Mouse (Mus musculus): ENCODE data around the gene Sel1l. TPM values are rescaled to one million over a fixed set of nuclear protein-coding genes. Genes with fewer than 3 reads are reported as not detected.

The Sel1l gene
- polyA plus RNA-seq, 1 experiment from 2014 or later = 73.1 TPM

DNA sequence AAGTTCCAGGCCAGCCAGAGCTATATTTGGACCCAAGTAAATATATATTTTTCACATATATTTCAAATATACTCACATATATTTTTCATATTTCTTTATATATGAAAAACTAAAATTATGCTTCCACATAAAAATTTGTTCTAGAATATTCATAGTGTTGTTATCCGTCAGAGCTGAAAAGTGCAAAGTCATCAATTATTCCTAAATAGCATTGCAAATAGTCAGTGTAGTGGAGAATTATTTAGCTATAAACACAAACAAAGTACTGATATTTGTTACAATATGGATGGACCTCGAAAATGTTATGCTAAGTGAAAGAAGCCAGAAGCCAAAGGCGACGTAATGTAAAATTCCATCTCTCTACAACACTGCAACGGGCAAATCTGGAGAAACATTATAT is 67.5 kb downstream of the Sel1l start:
- no peaks in the 10 kb centered on the region for H3K27me3 ChIP-seq
- in situ Hi-C loops (cut with MboI; ENCODE audit: low pct_unique_long_range_greater_than_20kb) = loop anchor here (5.0 to 25.0 kb wide), 2 partner anchors 34 to 369 kb away; no protein-coding TSS in a partner anchor
- no peak for TF ChIP-seq CTCF (IDR thresholded peaks at IDR 0.05)
- ChIA-PET POLR2A (interaction anchor here (0.6 kb wide), 1 partner anchor 190 kb away, joined by 3 read pairs; no protein-coding TSS in a partner anchor), CTCF (interaction anchor here (1.9 to 2.6 kb wide), 2 partner anchors 8 to 41 kb away, joined by 5 to 7 read pairs; partner anchors contain the start of gene Ston2)
- ATAC-seq (no peak), DNase-seq (ENCODE audit: low read depth, low spot score) (no peak)

GRCm38 (mm10) chr12:91780531-91780930 is 68.4 kb downstream of the Sel1l start:
- in situ Hi-C loops (cut with MboI; ENCODE audit: low pct_unique_long_range_greater_than_20kb) = loop anchor here (5.0 to 25.0 kb wide), 2 partner anchors 33 to 368 kb away; no protein-coding TSS in a partner anchor
- no peaks in the 10 kb centered on the region for H3K27me3 ChIP-seq
- no peak for ATAC-seq
- no peak for TF ChIP-seq CTCF (IDR thresholded peaks at IDR 0.05)
- CTCF ChIA-PET = interaction anchor here (0.8 to 2.6 kb wide), 3 partner anchors 9 to 40 kb away, joined by 3 to 7 read pairs (median 5); partner anchors contain the start of gene Ston2
- DNase-seq (ENCODE audit: low read depth, low spot score) = no peak
- POLR2A ChIA-PET = no interaction called here

- ChIA-PET POLR2A (interaction anchor here (1.3 to 1.9 kb wide), 2 partner anchors 30 to 72 kb away, joined by 4 to 6 read pairs; no protein-coding TSS in a partner anchor), CTCF (interaction anchor here (1.0 to 1.5 kb wide), 6 partner anchors 9 to 138 kb away, joined by 3 to 4 read pairs (median 3); partner anchors contain the start of gene Ston2)
- no peak for TF ChIP-seq CTCF (IDR thresholded peaks at IDR 0.05)
- no peak for DNase-seq (ENCODE audit: low read depth, low spot score)
- no peaks in the 10 kb centered on the region for H3K27me3 ChIP-seq
- peak; percentile 95 for ATAC-seq
- in situ Hi-C loops (cut with MboI; ENCODE audit: low pct_unique_long_range_greater_than_20kb) = loop anchor here (25.0 kb wide), 1 partner anchor 367 kb away; no protein-coding TSS in a partner anchor
Measured at GRCm38 (mm10) chr12:91779004-91779365, 70.0 kb downstream of the Sel1l start.

DNA sequence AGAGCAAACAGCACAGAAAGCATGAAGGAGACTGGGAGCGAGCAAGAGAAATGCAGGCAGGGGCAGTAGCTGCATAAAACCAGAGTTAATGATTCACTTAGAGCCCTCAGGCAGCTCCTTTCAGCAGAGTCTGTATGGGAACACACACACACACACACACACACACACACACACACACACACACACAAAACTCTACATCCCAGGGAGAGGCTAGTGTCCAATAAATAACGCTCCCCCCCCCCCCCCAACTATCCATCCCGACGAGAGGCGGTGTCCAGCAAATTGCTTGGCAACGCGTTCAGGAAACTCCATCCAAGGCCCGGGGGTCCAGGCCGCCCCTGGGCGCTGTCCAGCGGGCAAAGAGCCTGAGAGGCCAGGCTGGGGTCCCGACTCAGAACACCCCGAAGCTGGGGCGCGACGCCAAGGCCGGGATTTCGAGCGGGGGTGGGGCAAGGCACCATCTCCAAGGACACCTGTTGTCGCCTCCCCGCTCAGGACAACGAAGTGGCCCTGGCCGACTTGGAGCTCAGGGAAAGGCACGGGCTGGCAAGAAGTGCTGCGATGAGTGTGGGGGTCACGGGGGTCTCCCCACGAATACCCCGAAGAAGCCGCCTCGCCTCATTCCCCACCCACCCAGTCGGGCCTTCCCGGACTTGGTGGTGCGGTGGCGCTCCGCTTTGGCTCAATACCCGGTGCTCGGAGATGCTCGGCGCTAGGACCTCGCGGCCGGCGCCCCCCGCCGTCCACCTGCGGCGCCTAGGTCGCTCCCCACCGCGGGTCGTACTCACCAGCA is 70.5 kb downstream of the Sel1l start:
- no peaks in the 10 kb centered on the region for H3K27me3 ChIP-seq
- TF ChIP-seq CTCF (IDR thresholded peaks at IDR 0.05) = no peak
- in situ Hi-C loops (cut with MboI; ENCODE audit: low pct_unique_long_range_greater_than_20kb) = loop anchor here (25.0 kb wide), 1 partner anchor 366 kb away; no protein-coding TSS in a partner anchor
- peak; percentile 51 for ATAC-seq
- no peak for DNase-seq (ENCODE audit: low read depth, low spot score)
- POLR2A ChIA-PET = interaction anchor here (1.3 to 1.9 kb wide), 2 partner anchors 29 to 71 kb away, joined by 4 to 6 read pairs; no protein-coding TSS in a partner anchor
- CTCF ChIA-PET = interaction anchor here (1.0 to 1.5 kb wide), 7 partner anchors 9 to 138 kb away, joined by 3 to 4 read pairs (median 3); partner anchors contain the start of gene Ston2

DNA sequence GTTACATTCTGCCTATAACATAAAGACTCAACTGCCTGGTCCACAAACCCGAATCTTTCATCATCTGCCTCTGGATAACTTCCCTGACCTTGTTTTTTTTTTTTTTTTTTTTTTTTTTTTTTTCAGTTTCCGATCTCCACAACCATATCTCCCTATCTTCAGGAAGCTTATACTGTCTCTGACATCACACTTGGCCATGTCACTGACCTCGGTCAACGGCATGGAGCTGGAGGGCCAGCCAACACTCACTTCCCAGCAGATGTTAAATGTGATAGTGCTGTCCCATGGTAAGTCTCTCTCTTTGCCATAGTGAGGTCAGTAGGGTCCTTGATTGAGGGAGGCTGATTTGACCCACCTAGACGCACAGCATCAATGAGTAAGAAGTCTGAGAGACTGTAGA is 72.6 kb downstream of the Sel1l start:
- no peak for DNase-seq (ENCODE audit: low read depth, low spot score)
- no peak for TF ChIP-seq CTCF (IDR thresholded peaks at IDR 0.05)
- H3K27me3 ChIP-seq = no peaks in the 10 kb centered on the region
- POLR2A ChIA-PET = interaction anchor here (0.7 to 0.9 kb wide), 2 partner anchors 30 to 36 kb away, joined by 3 to 7 read pairs; no protein-coding TSS in a partner anchor
- no peak for ATAC-seq
- in situ Hi-C loops (cut with MboI; ENCODE audit: low pct_unique_long_range_greater_than_20kb) = loop anchor here (25.0 kb wide), 1 partner anchor 364 kb away; no protein-coding TSS in a partner anchor
- CTCF ChIA-PET = no interaction called here

GRCm38 (mm10) chr12:91774811-91775284 is 74.1 kb downstream of the Sel1l start:
- ATAC-seq (peak; percentile 18), DNase-seq (ENCODE audit: low read depth, low spot score) (no peak)
- H3K27me3 ChIP-seq = no peaks in the 10 kb centered on the region
- in situ Hi-C loops (cut with MboI; ENCODE audit: low pct_unique_long_range_greater_than_20kb) = loop anchor here (25.0 kb wide), 1 partner anchor 363 kb away; no protein-coding TSS in a partner anchor
- ChIA-PET POLR2A (interaction anchor here (0.6 kb wide), 2 partner anchors 10 to 40 kb away, joined by 3 to 4 read pairs; no protein-coding TSS in a partner anchor), CTCF (interaction anchor here (1.0 kb wide), 1 partner anchor 46 kb away, joined by 3 read pairs; no protein-coding TSS in a partner anchor)
- no peak for TF ChIP-seq CTCF (IDR thresholded peaks at IDR 0.05)

- no peak for ATAC-seq
- H3K27me3 ChIP-seq = no peaks in the 10 kb centered on the region
- no peak for TF ChIP-seq CTCF (IDR thresholded peaks at IDR 0.05)
- ChIA-PET CTCF (no interaction called here), POLR2A (no interaction called here)
- in situ Hi-C loops (cut with MboI; ENCODE audit: low pct_unique_long_range_greater_than_20kb) = no loop called here
- DNase-seq (ENCODE audit: low read depth, low spot score) = no peak
Measured at GRCm38 (mm10) chr12:91768871-91769270, 80.1 kb downstream of the Sel1l start.

DNA sequence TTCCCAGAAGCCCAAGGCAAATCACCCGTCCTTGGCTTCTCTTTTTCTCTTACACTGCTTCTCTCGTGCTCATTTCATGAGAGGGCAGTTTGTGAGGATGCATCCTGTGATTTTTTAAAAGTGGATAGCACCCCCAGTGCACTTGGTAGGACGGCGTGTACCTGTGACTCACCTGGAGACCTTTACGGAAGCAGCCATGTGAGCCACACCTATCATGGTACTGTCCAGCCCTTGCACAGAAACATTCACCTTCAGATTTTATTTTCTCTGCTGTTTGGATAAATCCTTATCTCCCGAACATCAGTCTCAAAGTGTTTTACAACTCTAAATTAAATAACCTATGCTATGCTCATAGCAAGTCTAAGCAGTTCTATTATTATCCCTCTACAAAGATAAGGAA is 80.8 kb downstream of the Sel1l start:
- no peak for TF ChIP-seq CTCF (IDR thresholded peaks at IDR 0.05)
- ChIA-PET POLR2A (no interaction called here), CTCF (no interaction called here)
- ATAC-seq = no peak
- H3K27me3 ChIP-seq = no peaks in the 10 kb centered on the region
- in situ Hi-C loops (cut with MboI; ENCODE audit: low pct_unique_long_range_greater_than_20kb) = no loop called here
- DNase-seq (ENCODE audit: low read depth, low spot score) = no peak

DNA sequence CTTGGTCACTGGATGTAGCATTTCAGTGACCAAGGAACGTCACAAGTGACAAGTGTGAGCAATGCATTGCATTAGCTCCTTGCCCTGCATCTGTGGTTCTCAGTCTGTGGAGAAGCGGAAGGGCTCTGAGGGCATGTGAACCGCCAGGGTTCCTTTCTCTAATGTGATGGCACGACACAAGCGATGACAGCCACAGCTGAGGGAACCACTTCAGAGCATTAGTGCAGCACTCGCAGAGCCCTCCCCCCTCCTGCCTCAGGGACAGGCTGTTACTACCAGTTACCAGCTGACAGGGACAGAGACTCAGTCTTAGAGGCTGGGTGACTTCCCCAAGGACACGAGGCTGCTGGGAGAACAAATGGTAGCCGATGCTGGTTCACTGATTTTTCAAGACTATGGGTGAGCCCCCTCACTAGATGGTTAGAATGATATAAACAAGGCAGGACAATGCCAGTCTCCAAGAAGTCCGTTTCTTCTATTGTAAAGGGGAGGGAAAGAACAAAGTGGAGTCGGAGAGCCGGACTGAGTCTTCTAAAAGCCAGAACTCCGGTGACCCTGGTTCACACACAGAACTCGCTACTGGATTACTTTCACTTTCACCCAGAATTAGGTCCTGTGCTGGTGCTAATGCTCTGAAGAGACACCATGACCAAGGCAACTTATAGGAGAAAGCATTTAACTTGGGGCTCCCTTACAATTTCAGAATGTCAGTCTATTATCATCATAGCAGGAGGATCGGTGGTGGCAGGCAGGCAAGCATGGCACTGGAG is 82.4 kb downstream of the Sel1l start:
- CTCF ChIA-PET = no interaction called here
- POLR2A ChIA-PET = no interaction called here
- in situ Hi-C loops (cut with MboI; ENCODE audit: low pct_unique_long_range_greater_than_20kb) = no loop called here
- DNase-seq (ENCODE audit: low read depth, low spot score) (no peak), ATAC-seq (no peak)
- TF ChIP-seq CTCF (IDR thresholded peaks at IDR 0.05) = no peak
- no peaks in the 10 kb centered on the region for H3K27me3 ChIP-seq

DNA sequence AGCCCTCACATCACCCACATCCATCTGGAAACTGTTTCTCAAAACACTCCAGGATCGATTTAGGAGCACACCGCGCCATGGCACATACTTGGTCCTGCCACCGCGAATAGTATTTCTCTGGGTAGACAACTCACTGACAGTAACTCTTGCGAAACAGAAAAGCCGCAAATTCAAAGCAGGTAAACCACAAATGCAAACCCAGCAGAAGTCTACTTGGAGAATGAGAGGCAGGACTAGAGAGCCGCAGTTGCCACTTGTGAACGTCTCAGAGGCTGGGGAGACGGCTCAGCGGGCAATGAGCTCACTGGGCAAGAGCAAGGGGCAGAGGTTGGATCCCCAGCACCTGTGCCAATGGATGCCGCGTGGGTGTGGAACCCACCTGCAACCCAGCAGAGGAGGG is 83.5 kb downstream of the Sel1l start:
- no peak for DNase-seq (ENCODE audit: low read depth, low spot score)
- ATAC-seq = no peak
- TF ChIP-seq CTCF (IDR thresholded peaks at IDR 0.05) = no peak
- ChIA-PET POLR2A (no interaction called here), CTCF (no interaction called here)
- in situ Hi-C loops (cut with MboI; ENCODE audit: low pct_unique_long_range_greater_than_20kb) = no loop called here
- no peaks in the 10 kb centered on the region for H3K27me3 ChIP-seq
